In genomic region chr13:113129974-113130373, GRCm38 (mm10) we compare ENCODE assay signal across 11 mouse cellular contexts. TPM values are rescaled to one million over a fixed set of nuclear protein-coding genes. Genes with fewer than 3 reads are reported as not detected.
DNase-seq lines count a peak whose midpoint lies in the region; ATAC-seq lines count a peak whose summit lies in the region.
"Had no signal": no experiment of that assay in that cellular context is flagged by ENCODE, and none has a peak within 500 bp of the region (broad histone marks: within the 10 kb centered on the region; RNA-seq: fewer than 3 reads in every experiment).

No protein-coding gene starts in this region.

- no peak overlapping the region for H3K9ac ChIP-seq in hindbrain, embryonic 12.5 days
- H3K9ac ChIP-seq in hindbrain, embryonic 11.5 days (ENCODE audit: low read depth, low read length), result no peak overlapping the region
- no peak overlapping the region for H3K9ac ChIP-seq in hindbrain, embryonic 16.5 days (ENCODE audit: low read depth, low read length)
- H3K9ac ChIP-seq: kidney, embryonic 15.5 days had no signal

- H3K4me3 ChIP-seq in hindbrain, embryonic 12.5 days, result no peak overlapping the region
- no peak overlapping the region for H3K4me3 ChIP-seq in hindbrain, embryonic 11.5 days (ENCODE audit: low read depth, low read length)
- H3K4me3 ChIP-seq in hindbrain, embryonic 16.5 days (ENCODE audit: low read length), result no peak overlapping the region
- H3K4me3 ChIP-seq: kidney, embryonic 15.5 days had no signal

- H3K9me3 ChIP-seq in hindbrain, embryonic 12.5 days (replicated peaks), result no peaks in the 10 kb centered on the region
- no peaks in the 10 kb centered on the region for H3K9me3 ChIP-seq in hindbrain, embryonic 11.5 days (ENCODE audit: control insufficient read depth, low read length)
- no peaks in the 10 kb centered on the region for H3K9me3 ChIP-seq in hindbrain, embryonic 16.5 days (ENCODE audit: control insufficient read depth, low read length)
- H3K9me3 ChIP-seq: kidney, embryonic 15.5 days had no signal

- no peaks in the 10 kb centered on the region for H3K4me1 ChIP-seq in hindbrain, embryonic 12.5 days
- no peaks in the 10 kb centered on the region for H3K4me1 ChIP-seq in hindbrain, embryonic 11.5 days (replicated peaks; ENCODE audit: control insufficient read depth, insufficient read depth, low read length)
- H3K4me1 ChIP-seq in hindbrain, embryonic 16.5 days (ENCODE audit: control insufficient read depth, insufficient read depth, low read depth, low read length), result no peaks in the 10 kb centered on the region; the same call in 1 of the 2 replicates
- H3K4me1 ChIP-seq: kidney, embryonic 15.5 days had no signal

- H3K4me2 ChIP-seq in hindbrain, embryonic 12.5 days (replicated peaks), result no peak overlapping the region
- no peak overlapping the region for H3K4me2 ChIP-seq in hindbrain, embryonic 11.5 days (replicated peaks; ENCODE audit: low read depth, low read length)
- H3K4me2 ChIP-seq in hindbrain, embryonic 16.5 days (ENCODE audit: low read length), result no peak overlapping the region
- H3K4me2 ChIP-seq: kidney, embryonic 15.5 days had no signal

- no peaks in the 10 kb centered on the region for H3K27me3 ChIP-seq in hindbrain, embryonic 12.5 days
- H3K27me3 ChIP-seq in hindbrain, embryonic 11.5 days (ENCODE audit: control insufficient read depth, insufficient read depth, low read length), result no peaks in the 10 kb centered on the region
- no peaks in the 10 kb centered on the region for H3K27me3 ChIP-seq in hindbrain, embryonic 16.5 days (replicated peaks; ENCODE audit: control insufficient read depth, insufficient read depth, low read length)
- H3K27me3 ChIP-seq: kidney, embryonic 15.5 days had no signal

- 0 out of 2 replicates have a peak, but pooled peaks have one; percentile 29 for ATAC-seq in hindbrain, embryonic 12.5 days (ENCODE audit: low FRiP score)
- ATAC-seq in hindbrain, embryonic 11.5 days (ENCODE audit: low FRiP score), result no peak
- peak; percentile 91 for ATAC-seq in hindbrain, embryonic 16.5 days

- DNase-seq in hindbrain, embryonic 11.5 days (ENCODE audit: low spot score), result no peak
- DNase-seq in right cerebral cortex, adult 2 months (ENCODE audit: low spot score in 2 of 2), result peak; percentile 4 to 10
- no peak for DNase-seq in right cerebral cortex, postnatal 14 days
- DNase-seq in kidney, postnatal 25 days, result no peak
- no peak for DNase-seq in urinary bladder, postnatal 14 days (ENCODE audit: low spot score)
- DNase-seq in thymus, postnatal 0 days (ENCODE audit: low spot score), result no peak
- DNase-seq: heart, adult 11 months; thymus, postnatal 4 days had no signal

- H3K27ac ChIP-seq in hindbrain, embryonic 12.5 days, result no peak overlapping the region
- no peak overlapping the region for H3K27ac ChIP-seq in hindbrain, embryonic 11.5 days (ENCODE audit: low read depth, low read length)
- no peak overlapping the region for H3K27ac ChIP-seq in hindbrain, embryonic 16.5 days (ENCODE audit: low read depth, low read length)
- H3K27ac ChIP-seq: kidney, embryonic 15.5 days had no signal

- H3K36me3 ChIP-seq in hindbrain, embryonic 12.5 days, result no peaks in the 10 kb centered on the region
- no peaks in the 10 kb centered on the region for H3K36me3 ChIP-seq in hindbrain, embryonic 11.5 days (ENCODE audit: control insufficient read depth, insufficient read depth, low read length)
- no peaks in the 10 kb centered on the region for H3K36me3 ChIP-seq in hindbrain, embryonic 16.5 days (ENCODE audit: control insufficient read depth, insufficient read depth, low read length)
- H3K36me3 ChIP-seq: kidney, embryonic 15.5 days had no signal

- WGBS in hindbrain, embryonic 12.5 days, result 79% methylated on average over 1 of the region's 1 CpGs
- 94% methylated on average over 1 of the region's 1 CpGs for WGBS in hindbrain, embryonic 11.5 days
- 63% methylated on average over 1 of the region's 1 CpGs for WGBS in hindbrain, embryonic 16.5 days

RNA-seq across cellular contexts. Expression of gene Gzma, which starts 29.2 kb away (rescaled TPM):
- not detected in 2 replicates for polyA plus RNA-seq in hindbrain, embryonic 12.5 days (2016; fragmentation: Nextera tagmentation; extraction: Ambion mirVana)
- not detected in 2 replicates for polyA plus RNA-seq in hindbrain, embryonic 11.5 days (2014; fragmentation: Nextera tagmentation; extraction: Ambion mirVana)
- 0.18 TPM in 1 of 2 replicates, not detected in the other for polyA plus RNA-seq in hindbrain, embryonic 16.5 days (2015; fragmentation: Nextera tagmentation; extraction: Ambion mirVana)
- 334 and 382 TPM in 2 replicates for polyA plus RNA-seq in thymus, postnatal 0 days (2015; fragmentation: Nextera tagmentation; extraction: Ambion mirVana)
- polyA plus RNA-seq: kidney, embryonic 15.5 days had no signal

Comparison
In these comparisons a context has a peak if more than half of its experiments do, and no peak if none do; other contexts are left out.
1. DNase-seq: peak in right cerebral cortex, adult 2 months (2 of 2); none in hindbrain, embryonic 11.5 days (single experiment), right cerebral cortex, postnatal 14 days (single experiment), kidney, postnatal 25 days (0 of 2), urinary bladder, postnatal 14 days (single experiment) and thymus, postnatal 0 days (single experiment).
2. RNA of gene Gzma, which starts 29.2 kb away (polyA plus RNA-seq): 334 to 382 TPM in thymus, postnatal 0 days; 0.18 TPM in hindbrain, embryonic 16.5 days, not detected in hindbrain, embryonic 11.5 days and not detected in hindbrain, embryonic 12.5 days; every median in the first group is over 100 times any median in the second.